Mouse (Mus musculus) inflammation-experienced regulatory T-cells, adult 6 months (primary cell): Measurements from ENCODE around the gene Cdiptos. TPM values are rescaled to one million over a fixed set of nuclear protein-coding genes. Genes with fewer than 3 reads are reported as not detected.

Experiments used
- polyA plus RNA-seq, 3 experiments: library from polyadenylated mRNA; unstranded; fragments of 100-300 nt; shearing (Covaris generic); gene quantifications; one replicate each; pipeline ENCODE4 v1.2.1; 2017

Cdiptos gene
- polyA plus RNA-seq, 3 experiments from 2014 or later, result 0.91 to 1.8 (median 1.3) TPM

Other genes with a start within 250 kb of the Cdiptos start
- gene Mapk3, start 216.5 kb downstream of the Cdiptos start, polyA plus RNA-seq, result 10 to 100 TPM; 15.9 to 20.8 (median 17.2) TPM
- 100 to 1,000 TPM in 2 of 3 experiments, 10 to 100 TPM in 1; 97.0 to 604 (median 276) TPM for gene Gdpd3, start 209.8 kb downstream of the Cdiptos start, polyA plus RNA-seq
- 100 to 1,000 TPM in 1 of 3 experiments, 10 to 100 TPM in 2; 51.9 to 107 (median 70.2) TPM for gene Ypel3, start 199.1 kb downstream of the Cdiptos start, polyA plus RNA-seq
- gene Tbx6, start 194.6 kb downstream of the Cdiptos start, polyA plus RNA-seq, result 1 to 10 TPM; 2.1 to 3.9 (median 3.7) TPM
- gene Ppp4c, start 183.6 kb downstream of the Cdiptos start, polyA plus RNA-seq, result 100 to 1,000 TPM; 118 to 168 (median 129) TPM
- gene Fam57b, start 178.4 kb downstream of the Cdiptos start, polyA plus RNA-seq, result not detected
- gene 4930451I11Rik, start 144.5 kb downstream of the Cdiptos start, polyA plus RNA-seq, result not detected
- not detected for gene Doc2a, start 128.7 kb downstream of the Cdiptos start, polyA plus RNA-seq
- gene Hirip3, start 114.1 kb downstream of the Cdiptos start, polyA plus RNA-seq, result 10 to 100 TPM; 11.2 to 19.3 (median 18.2) TPM
- 10 to 100 TPM; 63.0 to 88.4 (median 68.7) TPM for gene Ino80e, start 113.7 kb downstream of the Cdiptos start, polyA plus RNA-seq
- gene Taok2, start 91.4 kb downstream of the Cdiptos start, polyA plus RNA-seq, result 10 to 100 TPM; 16.8 to 20.3 (median 19.6) TPM
- gene Tmem219, start 53.2 kb downstream of the Cdiptos start, polyA plus RNA-seq, result 10 to 100 TPM; 36.8 to 69.8 (median 47.7) TPM
- 1 to 10 TPM; 6.1 to 7.9 (median 6.3) TPM for gene Kctd13, start 47.2 kb downstream of the Cdiptos start, polyA plus RNA-seq
- gene Asphd1, start 26.5 kb downstream of the Cdiptos start, polyA plus RNA-seq, result under 1 TPM in 1 of 3 experiments, not detected in 2; 0.34 TPM
- under 1 TPM; 0.69 to 0.87 (median 0.77) TPM for gene Sez6l2, start 25.5 kb downstream of the Cdiptos start, polyA plus RNA-seq
- gene Cdipt, start 184 bp downstream of the Cdiptos start, polyA plus RNA-seq, result 100 to 1,000 TPM; 104 to 127 (median 115) TPM
- 10 to 100 TPM; 15.2 to 19.7 (median 16.2) TPM for gene Mvp, start 38.5 kb upstream of the Cdiptos start, polyA plus RNA-seq
- not detected for gene Pagr1b, start 40.4 kb upstream of the Cdiptos start, polyA plus RNA-seq
- 10 to 100 TPM; 34.7 to 44.5 (median 42.6) TPM for gene Pagr1a, start 41.3 kb upstream of the Cdiptos start, polyA plus RNA-seq
- gene Gm42742, start 45.0 kb upstream of the Cdiptos start, polyA plus RNA-seq, result 10 to 100 TPM; 42.5 to 62.2 (median 46.4) TPM
- 1 to 10 TPM in 1 of 3 experiments, under 1 TPM in 1, not detected in 1; 0.97 to 1.1 TPM for gene Prrt2, start 45.1 kb upstream of the Cdiptos start, polyA plus RNA-seq
- 10 to 100 TPM; 18.6 to 22.4 (median 21.4) TPM for gene Maz, start 50.9 kb upstream of the Cdiptos start, polyA plus RNA-seq
- 10 to 100 TPM; 11.7 to 94.2 (median 13.8) TPM for gene Kif22, start 66.4 kb upstream of the Cdiptos start, polyA plus RNA-seq
- 1 to 10 TPM in 1 of 3 experiments, not detected in 2; 1.6 TPM for gene Zg16, start 111.2 kb upstream of the Cdiptos start, polyA plus RNA-seq
- gene AI467606, start 115.3 kb upstream of the Cdiptos start, polyA plus RNA-seq, result 100 to 1,000 TPM; 248 to 287 (median 263) TPM
- gene Qprt, start 146.1 kb upstream of the Cdiptos start, polyA plus RNA-seq, result 10 to 100 TPM in 2 of 3 experiments, 1 to 10 TPM in 1; 7.8 to 15.5 (median 15.0) TPM
- gene Spn, start 161.7 kb upstream of the Cdiptos start, polyA plus RNA-seq, result 100 to 1,000 TPM; 105 to 226 (median 130) TPM
- gene Cd2bp2, start 220.0 kb upstream of the Cdiptos start, polyA plus RNA-seq, result 10 to 100 TPM; 43.2 to 56.9 (median 48.7) TPM
- 10 to 100 TPM; 13.2 to 16.6 (median 13.6) TPM for gene Tbc1d10b, start 232.4 kb upstream of the Cdiptos start, polyA plus RNA-seq
- 10 to 100 TPM; 23.0 to 25.8 (median 23.4) TPM for gene Mylpf, start 232.8 kb upstream of the Cdiptos start, polyA plus RNA-seq